Mouse (Mus musculus): ENCODE measurements at regions not wholly inside any gene's neighbourhood (a gene's known extent, or its start where the extent isn't known, plus 50 kb on each side); places are given as distances from the start of the nearest gene placed in this dataset.

GRCm38 (mm10) chrX:129476216-129476615 is 273.3 kb upstream of the Diaph2 start:
- WGBS: 66% methylated on average over 6 of the region's 6 CpGs
- H3K27me3 ChIP-seq (ENCODE audit: insufficient read depth, low read length): no peaks in the 10 kb centered on the region
- ATAC-seq (replicated peaks; ENCODE audit: low FRiP score, low read depth) (no peak), DNase-seq (ENCODE audit: low spot score) (no peak)
- no peaks in the 10 kb centered on the region for H3K36me3 ChIP-seq (ENCODE audit: insufficient read depth, low read length)
- no peak overlapping the region for H3K9ac ChIP-seq (ENCODE audit: low read depth, low read length)
- no peaks in the 10 kb centered on the region for H3K4me1 ChIP-seq (replicated peaks; ENCODE audit: insufficient read depth, low read length)
- no peak for TF ChIP-seq CTCF (IDR thresholded peaks at IDR 0.05; ENCODE audit: low read depth)
- H3K4me3 ChIP-seq (replicated peaks; ENCODE audit: low read depth, low read length): no peak overlapping the region
- H3K4me2 ChIP-seq (ENCODE audit: low read length): no peak overlapping the region
- no peak overlapping the region for H3K27ac ChIP-seq
- H3K9me3 ChIP-seq (replicated peaks; ENCODE audit: low read length): no peaks in the 10 kb centered on the region

DNA sequence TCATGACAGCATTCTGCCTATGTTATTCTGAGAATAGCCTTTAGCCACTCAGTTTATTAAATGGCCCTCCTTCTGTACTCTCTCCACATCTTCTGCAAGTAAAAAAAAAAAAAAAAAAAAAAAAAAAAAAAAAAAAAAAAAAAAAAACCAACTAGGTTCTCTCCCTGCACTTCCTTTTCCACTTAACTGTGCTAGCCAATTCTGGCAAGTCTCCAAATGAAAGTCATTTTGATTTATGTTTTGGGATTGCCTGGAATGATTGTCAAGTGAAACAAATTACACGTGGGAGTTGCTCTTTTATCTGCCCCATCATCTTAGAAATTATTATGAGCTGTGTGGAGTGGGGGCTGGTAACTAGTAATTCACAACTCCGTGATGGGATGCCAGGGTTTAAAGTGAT is 255.0 kb upstream of the Diaph2 start:
- 38% methylated on average over 2 of the region's 2 CpGs for WGBS

More for the DNA sequence above, 255.0 kb upstream of the Diaph2 start:
- TF ChIP-seq CTCF (IDR thresholded peaks at IDR 0.05; ENCODE audit: low read depth): no peak
- H3K4me3 ChIP-seq (replicated peaks; ENCODE audit: low read depth, low read length): no peak overlapping the region
- no peaks in the 10 kb centered on the region for H3K27me3 ChIP-seq (ENCODE audit: insufficient read depth, low read length)
- no peaks in the 10 kb centered on the region for H3K9me3 ChIP-seq (replicated peaks; ENCODE audit: low read length)
- DNase-seq (ENCODE audit: low spot score): no peak
- no peak for ATAC-seq (replicated peaks; ENCODE audit: low FRiP score, low read depth)
- H3K4me2 ChIP-seq (ENCODE audit: low read length): no peak overlapping the region
- no peak overlapping the region for H3K9ac ChIP-seq (ENCODE audit: low read depth, low read length)
- H3K36me3 ChIP-seq (ENCODE audit: insufficient read depth, low read length): no peaks in the 10 kb centered on the region
- H3K4me1 ChIP-seq (replicated peaks; ENCODE audit: insufficient read depth, low read length): no peaks in the 10 kb centered on the region
- H3K27ac ChIP-seq: no peak overlapping the region

Measured in kidney, postnatal 0 days (tissue).